Mouse (Mus musculus): ENCODE results near the gene Olfr1024. TPM values are rescaled to one million over a fixed set of nuclear protein-coding genes. Genes with fewer than 3 reads are reported as not detected.

Gene Olfr1024
- total RNA-seq (2022): not detected

DNA sequence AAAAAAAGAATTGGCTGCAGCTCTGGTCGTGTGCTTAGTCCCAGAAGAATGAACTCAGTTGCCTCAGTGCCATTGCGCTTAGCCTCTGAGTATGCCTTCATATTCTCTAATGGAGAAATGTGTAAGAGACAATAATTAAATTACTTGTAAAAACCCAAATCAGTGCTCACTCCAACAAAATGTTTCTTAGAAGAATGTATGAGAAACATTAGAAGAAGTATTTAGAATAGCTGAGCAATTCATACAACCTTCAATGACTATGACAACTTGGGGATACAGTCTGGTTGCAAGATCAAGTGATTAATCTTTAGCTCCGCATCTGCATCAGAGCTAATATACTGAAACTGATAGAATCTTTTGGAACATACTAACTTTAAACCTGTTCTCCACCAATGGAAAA, at the start of gene Olfr1024:
TSS of gene Olfr1024 (minus strand) at position 101 of the 400 bp plus-strand sequence.
- no peak for DNase-seq

- no peak for DNase-seq
Measured at GRCm38 (mm10) chr2:85950137-85950536, 45.3 kb upstream of the Olfr1024 start, which contains the start of gene Olfr1028. Olfr1028 (plus strand) TSS chr2:85950437.

DNA sequence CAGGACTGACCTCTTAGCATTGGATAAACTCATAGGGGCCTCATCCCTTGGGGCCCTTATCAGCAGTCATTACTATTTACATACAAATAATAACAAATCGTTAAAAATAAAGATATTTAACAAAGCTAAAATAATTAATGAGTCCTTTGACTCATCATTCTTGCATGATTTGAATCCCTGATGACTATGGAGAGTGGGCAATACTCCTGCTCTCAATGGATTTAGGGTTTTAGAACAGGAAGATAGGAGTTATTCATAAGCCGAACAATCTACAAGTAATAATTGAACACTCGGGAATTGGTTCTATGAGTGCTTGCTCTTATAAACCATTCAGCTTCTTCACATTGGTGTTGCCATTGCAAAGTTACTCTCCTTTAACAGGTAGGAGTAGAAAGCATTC, 16.4 kb upstream of the Olfr1024 start, which contains the start of gene Olfr1026:
TSS of gene Olfr1026 (plus strand) at position 301 of the 400 bp plus-strand sequence.
- no peak for DNase-seq

DNA sequence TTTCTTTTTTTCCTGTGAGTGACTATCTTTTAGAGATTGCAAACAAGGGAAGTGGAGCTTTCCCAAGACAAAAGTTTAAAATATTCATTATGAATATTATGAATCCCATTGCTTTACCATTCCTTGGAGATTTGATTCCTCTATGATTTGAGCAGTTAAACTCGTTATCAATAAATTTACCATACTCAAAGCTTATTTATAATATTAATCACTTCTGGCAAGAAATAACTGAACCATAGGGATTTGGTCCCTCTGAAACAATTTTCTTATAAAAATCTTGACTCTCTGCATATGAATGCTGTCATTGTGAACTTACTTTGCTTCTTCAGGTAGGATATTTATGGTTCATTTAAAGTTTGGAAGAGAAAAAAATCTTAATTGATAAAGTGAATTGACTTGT, 10.0 kb upstream of the Olfr1024 start, which contains the start of gene Olfr1025-ps1:
TSS of gene Olfr1025-ps1 (plus strand) at position 301 of the 400 bp plus-strand sequence.
- DNase-seq: no peak

- DNase-seq: no peak
Measured at GRCm38 (mm10) chr2:85913197-85913596, 8.3 kb upstream of the Olfr1024 start.

GRCm38 (mm10) chr2:85885340-85885739, 19.5 kb downstream of the Olfr1024 start, which contains the start of gene Olfr1023:
Olfr1023 (plus strand) TSS chr2:85885640.
- DNase-seq: no peak

DNA sequence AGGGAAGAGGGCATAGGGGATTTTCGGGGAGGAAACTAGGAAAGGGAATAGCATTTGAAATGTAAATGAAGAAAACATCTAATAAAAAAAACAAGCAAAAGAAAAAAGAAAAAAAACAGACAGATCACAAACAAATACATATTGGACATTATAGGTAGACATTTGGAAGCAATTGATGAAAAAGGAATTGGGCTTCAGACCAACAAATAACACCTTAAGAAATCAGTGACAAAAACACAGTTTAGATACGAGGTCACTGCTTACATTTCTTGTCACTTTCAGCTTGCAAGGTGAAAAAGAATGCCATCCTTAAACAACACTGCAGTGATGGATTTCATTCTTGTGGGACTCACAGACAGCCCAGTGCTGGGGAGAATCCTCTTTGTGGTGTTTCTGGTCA, 36.6 kb downstream of the Olfr1024 start, which contains the start of gene Olfr1022:
TSS of gene Olfr1022 (plus strand) at position 301 of the 400 bp plus-strand sequence.
- no peak for DNase-seq

Other genes with a start within 250 kb of the Olfr1024 start
- not detected for gene Olfr154, start 240.6 kb downstream of the Olfr1024 start, total RNA-seq (2022)
- not detected for gene Olfr1006, start 226.3 kb downstream of the Olfr1024 start, total RNA-seq (2022)
- not detected for gene Olfr1008, start 215.6 kb downstream of the Olfr1024 start, total RNA-seq (2022)
- under 1 TPM in 3 of 4 experiments, not detected in 1; 0.17 to 0.24 (median 0.22) TPM for gene Olfr1009, start 189.6 kb downstream of the Olfr1024 start, total RNA-seq (2022)
- not detected for gene Olfr1012, start 142.3 kb downstream of the Olfr1024 start, total RNA-seq (2022)
- not detected for gene Olfr1013, start 138.0 kb downstream of the Olfr1024 start, total RNA-seq (2022)
- gene Olfr1014, start 132.3 kb downstream of the Olfr1024 start, total RNA-seq (2022): not detected
- under 1 TPM in 1 of 4 experiments, not detected in 3; 0.46 TPM for gene Olfr1015, start 123.0 kb downstream of the Olfr1024 start, total RNA-seq (2022)
- not detected for gene Olfr1016, start 102.5 kb downstream of the Olfr1024 start, total RNA-seq (2022)
- not detected for gene Olfr1018, start 86.6 kb downstream of the Olfr1024 start, total RNA-seq (2022)
- not detected for gene Olfr1019, start 59.6 kb downstream of the Olfr1024 start, total RNA-seq (2022)
- gene Olfr1020, start 58.0 kb downstream of the Olfr1024 start, total RNA-seq (2022): not detected
- not detected for gene Olfr1022, start 36.5 kb downstream of the Olfr1024 start, total RNA-seq (2022)
- not detected for gene Olfr1023, start 19.4 kb downstream of the Olfr1024 start, total RNA-seq (2022)
- gene Olfr1025-ps1, start 10.1 kb upstream of the Olfr1024 start, total RNA-seq (2022): not detected
- gene Olfr1026, start 16.5 kb upstream of the Olfr1024 start, total RNA-seq (2022): not detected
- gene Olfr1028, start 45.4 kb upstream of the Olfr1024 start, total RNA-seq (2022): not detected
- gene Olfr1029, start 68.8 kb upstream of the Olfr1024 start, total RNA-seq (2022): not detected
- not detected for gene Olfr1030, start 74.2 kb upstream of the Olfr1024 start, total RNA-seq (2022)
- not detected for gene Olfr1031, start 85.3 kb upstream of the Olfr1024 start, total RNA-seq (2022)
- gene Olfr1032, start 100.5 kb upstream of the Olfr1024 start, total RNA-seq (2022): not detected
- gene Olfr1033, start 115.6 kb upstream of the Olfr1024 start, total RNA-seq (2022): 1 to 10 TPM; 1.4 to 3.2 (median 1.8) TPM
- under 1 TPM; 0.13 to 0.25 (median 0.14) TPM for gene Olfr1034, start 140.8 kb upstream of the Olfr1024 start, total RNA-seq (2022)
- gene Olfr1036, start 168.9 kb upstream of the Olfr1024 start, total RNA-seq (2022): not detected
- not detected for gene Olfr1037, start 182.3 kb upstream of the Olfr1024 start, total RNA-seq (2022)
- not detected for gene Olfr1039, start 230.9 kb upstream of the Olfr1024 start, total RNA-seq (2022)
- gene Olfr1040, start 241.7 kb upstream of the Olfr1024 start, total RNA-seq (2022): not detected

Measured in adrenal gland, adult 8-10 months (tissue).